Mouse (Mus musculus): ENCODE data around the gene Alb. TPM values are rescaled to one million over a fixed set of nuclear protein-coding genes. Genes with fewer than 3 reads are reported as not detected.

The Alb gene
- polyA plus RNA-seq, 1 experiment from 2014 or later, result not detected

Other genes starting within 250 kb of the Alb start
- 25.3 and 32.8 TPM in 2 replicates for gene Cox18, start 236.9 kb upstream of the Alb start, polyA plus RNA-seq (2014; fragmentation: Nextera tagmentation; extraction: Ambion mirVana)
- 27.7 and 30.5 TPM in 2 replicates for gene Ankrd17, start 94.3 kb upstream of the Alb start, polyA plus RNA-seq (2014; fragmentation: Nextera tagmentation; extraction: Ambion mirVana)
- gene Gm9958, start 93.7 kb upstream of the Alb start, polyA plus RNA-seq (2014; fragmentation: Nextera tagmentation; extraction: Ambion mirVana), result 8.0 and 9.1 TPM in 2 replicates
- not detected in 2 replicates for gene Afp, start 29.8 kb downstream of the Alb start, polyA plus RNA-seq (2014; fragmentation: Nextera tagmentation; extraction: Ambion mirVana)
- not detected in 2 replicates for gene Afm, start 58.0 kb downstream of the Alb start, polyA plus RNA-seq (2014; fragmentation: Nextera tagmentation; extraction: Ambion mirVana)
- gene 5830473C10Rik, start 100.2 kb downstream of the Alb start, polyA plus RNA-seq (2014; fragmentation: Nextera tagmentation; extraction: Ambion mirVana), result not detected in 2 replicates
- gene Rassf6, start 179.8 kb downstream of the Alb start, polyA plus RNA-seq (2014; fragmentation: Nextera tagmentation; extraction: Ambion mirVana), result 0.27 and 0.34 TPM in 2 replicates